Mouse (Mus musculus) spleen, adult 2 months (tissue): Measurements from ENCODE around the gene Rnf5. TPM values are rescaled to one million over a fixed set of nuclear protein-coding genes. Genes with fewer than 3 reads are reported as not detected.
A peak's percentile ranks its signal among the peaks of the same experiment; 100 is the strongest.

Source experiments
- DNase-seq, 2 experiments: peaks; one replicate each; pipeline versions ENCODE4 v3.0.0 to v3.0.0-alpha.2; 2012 to 2021; ENCODE audit warnings: low spot score in 2 of 2, low read depth in 1 of 2
- H3K27ac ChIP-seq: fragments of 200-500 bp; 2 replicates; pipeline ENCODE4 v1.5.1; 2012; ENCODE audit warnings: low read length, inconsistent platforms; ENCODE audit not compliant: insufficient read depth
- H3K27me3 ChIP-seq: fragments of 200-500 bp; 2 replicates; pipeline ENCODE4 v1.6.1; 2012; ENCODE audit warnings: mild to moderate bottlenecking, moderate library complexity, low read length, inconsistent platforms; ENCODE audit not compliant: control insufficient read depth, insufficient read depth
- H3K36me3 ChIP-seq: fragments of 200-500 bp; 2 replicates; pipeline ENCODE4 v1.6.1; 2012; ENCODE audit warnings: mild to moderate bottlenecking, low read length, inconsistent platforms; ENCODE audit not compliant: control insufficient read depth, insufficient read depth
- H3K4me1 ChIP-seq: fragments of 200-500 bp; 2 replicates; pipeline ENCODE4 v1.6.1; 2011; ENCODE audit warnings: inconsistent platforms; ENCODE audit not compliant: control insufficient read depth, insufficient read depth, insufficient read length
- H3K4me3 ChIP-seq: fragments of 200-500 bp; 2 replicates; pipeline ENCODE4 v1.5.1; 2011; ENCODE audit warnings: mild to moderate bottlenecking, inconsistent platforms; ENCODE audit not compliant: insufficient read depth, insufficient read length; ENCODE audit errors: extremely low read depth
- CTCF ChIP-seq: fragments of 200-500 bp; IDR thresholded peaks from 2 replicates; pipeline ENCODE4 v1.5.1; 2011; ENCODE audit warnings: mild to moderate bottlenecking, inconsistent platforms; ENCODE audit not compliant: insufficient read depth, insufficient read length, insufficient replicate concordance; ENCODE audit errors: extremely low read depth
- POLR2A ChIP-seq: fragments of 200-500 bp; IDR thresholded peaks from 2 replicates; pipeline ENCODE4 v1.6.1; 2011; ENCODE audit warnings: low read depth, low read length, inconsistent platforms
- WGBS: fragments of 180-500 bp; shearing (Covaris S2); methylation state at CpG from one replicate; pipeline ENCODE4 v1.1.7; 2018; 5-methylcytosine and 5-hydroxymethylcytosine counted together
- polyA plus RNA-seq: library from polyadenylated mRNA; depleted of rRNA; stranded (reverse); fragments of >200 nt; gene quantifications from 2 replicates; pipeline ENCODE4 v1.2.3, GENCODE M21; 2012; rRNA removed

The Rnf5 gene
- polyA plus RNA-seq, 1 experiment, result 54.1 TPM

GRCm38 (mm10) chr17:34559116-34559515 lies 44.4 kb downstream of the Rnf5 start:
- WGBS, result 86% methylated on average over 7 of the region's 7 CpGs
- TF ChIP-seq POLR2A (no peak), CTCF (no peak)
- Histone ChIP-seq H3K4me1 (peaks cover 2% of the 10 kb centered on the region; the same call in 1 of the 2 replicates), H3K4me3 (no peak overlapping the region), H3K27me3 (no peaks in the 10 kb centered on the region), H3K36me3 (no peaks in the 10 kb centered on the region), H3K27ac (no peak overlapping the region)
- no peak for DNase-seq

DNA sequence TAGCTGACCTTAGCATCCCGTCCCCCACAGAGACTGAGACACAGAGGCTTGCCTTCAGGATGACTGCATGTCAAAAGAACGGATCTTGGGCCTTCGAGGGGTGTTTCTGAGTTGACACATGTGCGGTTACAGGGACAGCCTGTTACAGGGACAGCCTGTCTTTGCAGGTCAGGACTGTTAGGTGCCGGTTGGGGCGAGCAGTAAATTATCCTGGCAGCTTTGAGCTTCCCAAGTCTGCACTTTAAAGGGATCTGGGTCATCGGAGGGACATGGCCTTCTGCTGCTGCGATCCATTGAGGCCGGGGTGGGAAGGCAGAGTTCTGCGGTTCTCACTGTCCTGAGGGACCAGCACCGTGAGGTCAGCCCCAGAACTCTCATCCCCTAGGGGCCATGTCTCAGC lies 46.1 kb downstream of the Rnf5 start:
- DNase-seq, result no peak
- no peaks in the 10 kb centered on the region for H3K36me3 ChIP-seq
- no peak for TF ChIP-seq CTCF
- TF ChIP-seq POLR2A, result no peak
- peaks cover 2% of the 10 kb centered on the region; the same call in 1 of the 2 replicates for H3K4me1 ChIP-seq
- no peak overlapping the region for H3K4me3 ChIP-seq
- H3K27ac ChIP-seq, result no peak overlapping the region
- no peaks in the 10 kb centered on the region for H3K27me3 ChIP-seq
- 87% methylated on average over 11 of the region's 11 CpGs for WGBS

DNA sequence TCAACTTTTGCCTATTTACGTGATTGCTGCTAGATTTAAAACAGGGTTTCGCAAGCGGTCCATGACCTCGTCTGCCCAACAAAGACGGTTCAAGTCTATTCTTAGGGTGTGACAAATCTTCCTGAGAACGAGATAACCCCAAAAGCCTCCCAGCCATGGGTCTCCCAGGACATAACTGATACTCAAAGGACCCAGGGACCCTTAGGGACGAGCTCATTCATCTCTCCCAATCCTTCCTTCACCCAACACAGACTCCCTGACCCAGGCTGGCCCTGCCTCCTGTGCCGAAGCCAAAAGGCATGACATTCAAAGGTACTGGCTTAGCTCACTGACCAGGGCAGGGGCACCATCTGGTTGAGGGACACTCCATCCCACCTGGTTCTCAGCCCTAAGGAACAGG lies 47.1 kb downstream of the Rnf5 start:
- Histone ChIP-seq H3K4me3 (no peak overlapping the region), H3K4me1 (peaks cover under 1% of the 10 kb centered on the region; the same call in 1 of the 2 replicates), H3K27me3 (no peaks in the 10 kb centered on the region), H3K27ac (no peak overlapping the region), H3K36me3 (no peaks in the 10 kb centered on the region)
- no peak for DNase-seq
- TF ChIP-seq POLR2A (no peak), CTCF (no peak)
- WGBS, result 73% methylated on average over 8 of the region's 8 CpGs

- Histone ChIP-seq H3K36me3 (no peaks in the 10 kb centered on the region), H3K27me3 (no peaks in the 10 kb centered on the region), H3K4me3 (no peak overlapping the region), H3K4me1 (no peaks in the 10 kb centered on the region), H3K27ac (no peak overlapping the region)
- TF ChIP-seq CTCF (peak; percentile 83; the same call in 1 of the 2 replicates), POLR2A (no peak)
- 12% methylated on average over 5 of the region's 5 CpGs for WGBS
- peak; percentile 53 to 78 for DNase-seq
These were observed 48.0 kb downstream of the Rnf5 start for GRCm38 (mm10) chr17:34555483-34555882.

Other genes with a start within 250 kb of the Rnf5 start
- 4.1 and 4.4 TPM in 2 replicates for gene Btnl2, start 248.9 kb downstream of the Rnf5 start, polyA plus RNA-seq
- gene Btnl1, start 226.6 kb downstream of the Rnf5 start, polyA plus RNA-seq, result 0.35 and 0.56 TPM in 2 replicates
- gene BC051142, start 204.9 kb downstream of the Rnf5 start, polyA plus RNA-seq, result 1.1 and 1.8 TPM in 2 replicates
- gene Btnl4, start 126.4 kb downstream of the Rnf5 start, polyA plus RNA-seq, result 0.55 and 1.1 TPM in 2 replicates
- gene Btnl6, start 86.3 kb downstream of the Rnf5 start, polyA plus RNA-seq, result 0.55 and 0.68 TPM in 2 replicates
- gene Notch4, start 39.4 kb downstream of the Rnf5 start, polyA plus RNA-seq, result 9.6 and 12.7 TPM in 2 replicates
- gene Gpsm3, start 13.9 kb downstream of the Rnf5 start, polyA plus RNA-seq, result 68.8 and 91.0 TPM in 2 replicates
- gene Pbx2, start 12.4 kb downstream of the Rnf5 start, polyA plus RNA-seq, result 60.4 and 69.5 TPM in 2 replicates
- 5.2 and 5.3 TPM in 2 replicates for gene Ager, start 5.8 kb downstream of the Rnf5 start, polyA plus RNA-seq
- gene Agpat1, start 572 bp upstream of the Rnf5 start, polyA plus RNA-seq, result 156 and 187 TPM in 2 replicates
- 3.2 and 3.9 TPM in 2 replicates for gene Egfl8, start 12.3 kb upstream of the Rnf5 start, polyA plus RNA-seq
- 31.7 and 36.3 TPM in 2 replicates for gene Ppt2, start 24.8 kb upstream of the Rnf5 start, polyA plus RNA-seq
- 9.5 and 9.9 TPM in 2 replicates for gene Prrt1, start 25.8 kb upstream of the Rnf5 start, polyA plus RNA-seq
- gene Fkbpl, start 41.1 kb upstream of the Rnf5 start, polyA plus RNA-seq, result 1.4 and 1.6 TPM in 2 replicates
- gene Atf6b, start 43.5 kb upstream of the Rnf5 start, polyA plus RNA-seq, result 76.4 and 102 TPM in 2 replicates
- 34.1 and 34.4 TPM in 2 replicates for gene Tnxb, start 66.8 kb upstream of the Rnf5 start, polyA plus RNA-seq
- 63.4 and 68.8 TPM in 2 replicates for gene C4b, start 140.2 kb upstream of the Rnf5 start, polyA plus RNA-seq
- 3.7 and 5.4 TPM in 2 replicates for gene Cyp21a1, start 200.9 kb upstream of the Rnf5 start, polyA plus RNA-seq
- 31.6 and 37.7 TPM in 2 replicates for gene Stk19, start 233.3 kb upstream of the Rnf5 start, polyA plus RNA-seq
- 54.2 and 68.3 TPM in 2 replicates for gene Dxo, start 233.3 kb upstream of the Rnf5 start, polyA plus RNA-seq
- gene Skiv2l, start 246.5 kb upstream of the Rnf5 start, polyA plus RNA-seq, result 81.7 and 110 TPM in 2 replicates
- 14.1 and 15.0 TPM in 2 replicates for gene Nelfe, start 246.7 kb upstream of the Rnf5 start, polyA plus RNA-seq